Mouse (Mus musculus) ovary, adult 18-20 months (tissue): ENCODE data around the gene Ube3a.
A peak's percentile ranks its signal among the peaks of the same experiment; 100 is the strongest.

Experiments used
- DNase-seq: peaks from one replicate; pipeline ENCODE4 v3.0.0; 2022; ENCODE audit warnings: low spot score, mixed read lengths

The Ube3a gene

DNA sequence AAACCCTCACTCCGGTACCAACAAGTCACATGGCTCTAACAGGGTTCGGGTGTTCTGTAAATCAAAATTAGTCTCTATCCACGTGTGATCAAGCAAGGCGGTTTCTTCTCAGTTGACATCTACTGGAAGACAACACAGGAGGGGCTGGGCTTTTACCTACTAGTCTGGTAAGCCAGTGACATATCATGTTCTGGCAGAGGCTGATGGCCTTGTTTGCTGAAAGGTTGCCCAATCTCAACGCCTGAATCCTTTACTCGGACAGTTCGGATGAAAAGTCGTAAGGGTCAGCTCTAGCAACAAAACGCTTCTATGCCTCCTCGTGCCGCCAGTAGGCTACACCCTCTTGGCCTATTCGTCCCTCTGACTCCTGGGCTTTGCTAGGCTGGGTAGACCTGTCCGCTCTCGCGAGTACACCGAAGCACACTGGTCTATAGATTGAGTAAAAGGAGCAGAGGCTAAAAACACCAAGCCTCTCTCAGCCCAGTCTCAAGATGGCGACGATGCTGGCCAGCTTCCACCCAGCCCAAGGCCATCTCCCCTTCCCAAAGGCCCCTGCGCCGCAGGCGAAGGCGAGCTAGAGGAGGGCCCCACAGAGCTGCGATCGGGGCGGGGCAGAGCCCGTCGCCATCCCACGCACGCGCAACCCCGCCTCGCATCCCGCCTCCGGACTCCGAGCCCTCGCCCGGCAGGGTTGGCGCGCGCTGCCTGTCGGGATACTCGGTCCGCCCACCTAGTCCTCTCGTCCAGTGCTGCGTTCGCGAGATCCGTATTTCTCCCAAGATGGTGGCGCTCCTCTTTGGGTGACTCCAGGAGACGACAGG is at the start of gene Ube3a:
Gene Ube3a (plus strand): TSS at position 706 of the 821 bp plus-strand sequence.
- DNase-seq: peak; percentile 98

DNA sequence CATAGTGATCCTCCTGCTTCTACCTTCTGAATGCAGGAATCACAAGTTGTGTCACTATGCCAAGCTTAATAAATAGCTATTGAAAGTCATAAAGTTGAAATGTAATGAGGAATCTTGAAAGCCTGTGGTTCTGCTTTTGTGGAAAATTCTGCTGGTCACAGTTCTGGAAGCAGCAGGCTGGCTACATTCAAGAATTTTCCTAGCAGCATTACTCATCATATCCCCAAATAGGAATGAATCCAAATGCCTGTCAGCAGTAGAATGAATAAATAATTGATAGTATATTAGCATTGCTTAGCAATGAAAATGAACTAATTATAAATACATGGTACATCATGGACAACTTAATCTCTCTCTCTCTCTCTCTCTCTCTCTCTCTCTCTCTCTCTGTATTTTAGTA is 35.7 kb upstream of the Ube3a start:
- no peak for DNase-seq

DNA sequence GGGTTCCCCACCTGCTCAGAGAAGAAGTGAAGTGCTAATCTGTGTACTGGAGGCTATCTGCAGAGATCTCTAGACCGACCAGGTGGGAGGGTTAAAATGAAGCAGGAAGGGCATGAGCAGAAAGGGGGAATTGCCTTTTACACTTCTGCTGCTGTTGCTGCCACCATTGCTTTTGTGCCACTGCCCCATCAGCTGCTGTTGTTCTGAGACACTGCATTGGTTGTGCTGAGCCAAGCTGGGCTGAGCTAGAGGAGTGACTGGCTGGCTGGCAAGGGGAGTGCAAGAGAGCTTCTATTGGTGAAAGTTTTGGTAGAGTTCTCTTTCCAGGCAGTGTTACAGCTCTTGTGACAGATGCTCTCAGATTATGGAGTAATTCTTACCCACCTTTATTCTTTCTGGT is 13.6 kb upstream of the Ube3a start:
- DNase-seq: no peak

DNA sequence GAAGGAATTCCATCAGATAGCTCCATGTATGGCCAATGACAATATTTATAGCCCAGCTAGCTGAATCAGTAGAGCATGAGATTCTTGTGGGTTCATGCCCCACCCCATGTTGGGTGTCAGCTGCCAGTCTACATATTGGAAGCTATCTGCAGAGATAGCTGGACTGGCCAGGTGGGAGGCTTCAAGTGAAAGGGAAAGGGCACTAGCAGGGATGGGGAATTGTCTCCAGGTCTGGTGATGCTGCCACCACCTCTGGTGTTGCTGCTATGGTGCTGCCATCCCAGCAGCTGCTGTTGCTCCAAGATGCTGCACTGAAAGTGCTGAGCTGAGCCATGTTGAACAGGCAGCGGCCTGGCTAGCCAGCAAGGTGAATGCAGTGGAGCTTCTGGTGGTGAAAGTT is 7.3 kb upstream of the Ube3a start:
- DNase-seq: no peak

DNA sequence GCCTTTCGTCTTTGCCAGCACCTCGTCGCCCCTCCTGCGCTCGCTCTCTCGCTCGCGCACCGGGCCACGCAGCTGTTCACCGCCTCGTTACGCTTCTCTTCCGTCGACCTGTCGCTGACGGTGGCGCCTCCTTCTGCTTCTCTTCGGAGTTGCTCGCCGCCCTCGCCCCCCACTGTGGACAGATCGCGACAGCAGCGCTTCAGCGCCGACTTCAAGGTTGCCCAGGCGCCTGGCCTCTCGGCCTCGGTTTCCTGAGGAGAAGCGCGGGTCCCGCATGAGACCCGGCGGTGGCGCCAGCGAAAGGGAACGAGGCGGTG is 274 bp downstream of the Ube3a start:
- DNase-seq: no peak

DNA sequence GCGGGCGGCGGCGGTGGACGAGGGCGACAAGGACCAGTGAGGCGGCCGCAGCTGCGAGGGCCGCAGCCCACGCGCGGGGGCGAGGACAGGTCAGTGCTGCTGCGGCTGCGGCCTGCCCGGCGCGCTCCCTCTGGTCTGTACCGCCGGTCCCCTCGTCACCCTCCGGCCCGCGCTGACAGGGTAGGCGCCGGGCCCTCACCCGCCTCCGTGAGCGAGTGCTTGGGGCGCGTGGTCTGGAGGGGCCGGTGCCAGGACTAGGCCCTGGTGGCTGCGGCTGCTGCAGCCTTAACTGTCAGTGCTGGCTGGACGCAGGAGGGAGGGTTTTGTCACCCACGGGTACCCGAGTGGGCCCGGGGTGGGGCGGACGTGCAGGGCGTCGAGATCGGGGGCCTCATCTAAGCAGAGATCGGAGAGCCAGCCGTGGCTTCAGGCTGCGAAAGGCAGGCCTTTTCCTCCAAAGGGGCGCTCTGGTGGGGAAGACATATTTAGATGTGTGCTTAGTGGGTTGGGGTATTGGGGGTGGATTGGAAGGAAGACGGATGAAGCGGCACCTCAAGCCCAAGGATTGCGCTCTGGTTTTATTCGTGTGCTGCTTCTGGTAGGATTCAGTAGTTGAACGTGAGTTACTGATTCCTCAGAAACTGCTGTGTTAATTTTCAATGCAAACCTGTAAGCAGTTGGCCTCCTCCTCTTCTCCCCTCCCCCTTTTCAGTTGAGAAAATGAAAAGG is 797 bp downstream of the Ube3a start:
- DNase-seq: peak; percentile 21

DNA sequence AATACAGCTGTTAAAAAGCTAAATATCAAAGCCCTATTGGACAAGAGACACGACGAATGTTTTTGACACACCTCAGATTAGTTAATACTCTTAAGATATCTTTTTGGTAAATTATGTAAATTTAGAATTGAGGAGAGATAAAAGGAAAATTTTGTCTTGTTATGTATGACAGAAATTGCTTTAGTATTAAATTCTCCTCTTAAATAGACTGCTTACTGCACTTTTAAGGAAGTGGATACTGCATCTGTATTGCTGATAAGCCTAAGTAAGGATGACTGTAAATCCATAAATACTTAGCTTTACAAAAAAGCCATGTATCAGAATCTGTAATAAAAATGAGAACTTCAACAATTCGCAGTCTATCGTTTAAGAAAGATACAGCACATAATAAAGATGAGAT is 1.8 kb downstream of the Ube3a start:
- DNase-seq: no peak

DNA sequence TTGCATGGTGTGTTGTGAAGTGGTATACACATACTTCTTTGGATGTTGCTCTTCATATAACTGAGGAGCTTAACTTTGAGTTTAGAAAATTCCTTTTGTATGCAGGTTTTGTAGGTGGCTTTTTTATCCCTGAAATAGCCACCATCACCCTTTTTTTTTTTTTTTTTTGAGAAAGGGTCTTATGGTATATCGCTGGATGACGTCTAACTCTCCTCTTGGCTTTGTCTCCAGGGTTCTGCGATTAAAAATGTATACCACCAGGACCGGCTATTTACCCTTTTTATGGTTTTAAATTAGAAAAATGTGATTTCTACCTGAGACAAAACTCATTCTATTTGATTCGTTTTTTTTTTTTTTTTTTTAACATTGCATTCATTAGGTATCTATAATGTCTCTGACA is 2.2 kb downstream of the Ube3a start:
- no peak for DNase-seq

DNA sequence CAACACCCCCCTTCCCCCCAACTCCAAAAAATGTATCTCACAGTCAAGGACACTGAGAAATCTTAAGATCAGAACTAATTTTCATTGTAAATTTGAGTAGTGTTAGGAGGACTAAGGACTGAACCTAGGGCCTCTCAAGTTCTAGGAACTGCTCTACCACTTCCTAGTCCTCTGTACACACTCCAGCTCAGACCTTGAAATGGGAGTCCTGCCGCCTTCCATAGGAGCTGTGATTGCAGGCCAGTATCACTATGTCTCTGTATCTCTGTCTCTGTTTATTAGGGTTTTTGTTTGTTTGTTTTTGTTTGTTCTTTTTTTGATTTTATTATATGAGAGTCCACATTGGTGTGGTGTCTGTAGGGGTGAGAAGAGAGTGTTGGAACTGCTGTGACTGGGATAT is 3.4 kb downstream of the Ube3a start:
- DNase-seq: no peak

DNA sequence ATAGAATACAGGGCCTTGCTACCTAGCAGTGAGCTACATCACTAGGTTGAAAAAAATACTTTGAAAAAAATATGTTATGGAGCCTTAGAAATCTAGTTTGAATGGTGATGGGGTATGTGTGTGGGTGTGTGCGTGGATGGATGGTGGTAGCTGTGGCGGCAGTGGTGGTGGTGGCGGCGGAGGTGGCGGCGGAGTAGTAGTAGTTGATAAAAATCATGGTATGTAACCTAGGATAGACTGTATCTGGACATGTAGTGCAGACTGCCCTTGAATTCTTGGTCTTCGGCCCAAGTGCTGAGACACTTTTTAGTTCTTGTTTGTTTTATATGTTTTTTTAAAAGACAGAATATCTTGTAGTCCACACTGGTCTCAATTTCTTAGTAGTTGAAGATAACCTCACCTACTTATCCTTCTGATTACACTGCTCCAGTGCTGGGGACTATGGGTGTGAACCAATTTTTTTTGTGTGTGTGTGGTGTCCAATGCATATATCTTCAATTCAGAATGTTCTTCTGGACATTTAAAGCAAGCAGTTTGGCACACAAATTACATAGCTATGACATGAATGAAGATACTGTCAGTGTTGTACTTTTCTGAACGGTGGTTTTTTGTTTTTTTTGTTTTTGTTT is 6.3 kb downstream of the Ube3a start:
- no peak for DNase-seq

DNA sequence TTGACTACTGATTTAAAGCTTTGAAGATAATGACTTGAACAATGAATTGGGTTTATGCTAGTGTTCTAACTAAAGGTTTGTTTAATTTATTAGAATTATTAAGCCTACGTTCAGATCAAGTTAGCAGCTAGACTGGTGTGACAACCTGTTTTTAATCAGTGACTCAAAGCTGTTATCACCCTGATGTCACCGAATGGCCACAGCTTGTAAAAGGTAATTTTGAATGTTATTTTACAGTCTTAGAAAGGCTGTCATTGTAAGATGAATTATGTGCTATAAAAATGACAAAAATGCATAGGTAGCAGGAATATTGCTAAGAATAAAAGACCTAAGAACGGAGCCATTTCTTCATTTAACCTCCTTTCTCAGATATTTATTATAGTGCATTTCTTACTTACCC is 14.7 kb downstream of the Ube3a start:
- DNase-seq: no peak

DNA sequence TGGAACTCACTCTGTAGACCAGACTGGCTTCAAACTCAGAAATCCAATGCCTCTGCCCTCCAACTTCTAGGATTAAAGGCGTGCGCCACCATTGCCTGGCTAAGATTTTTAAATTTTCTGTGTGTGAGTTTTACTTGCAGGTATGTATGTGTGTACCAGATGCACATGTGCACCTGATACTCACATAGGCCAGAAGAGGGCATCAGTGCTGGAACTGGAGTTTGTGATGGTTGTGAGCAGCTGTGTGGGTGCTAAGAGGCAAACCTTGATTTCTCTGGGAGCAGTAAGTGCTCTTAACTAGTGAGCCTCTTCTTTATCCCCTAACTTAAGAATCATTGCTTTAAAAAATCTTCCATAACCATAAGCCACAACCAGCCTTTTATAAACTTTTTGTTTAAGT is 17.0 kb downstream of the Ube3a start:
- DNase-seq: no peak

DNA sequence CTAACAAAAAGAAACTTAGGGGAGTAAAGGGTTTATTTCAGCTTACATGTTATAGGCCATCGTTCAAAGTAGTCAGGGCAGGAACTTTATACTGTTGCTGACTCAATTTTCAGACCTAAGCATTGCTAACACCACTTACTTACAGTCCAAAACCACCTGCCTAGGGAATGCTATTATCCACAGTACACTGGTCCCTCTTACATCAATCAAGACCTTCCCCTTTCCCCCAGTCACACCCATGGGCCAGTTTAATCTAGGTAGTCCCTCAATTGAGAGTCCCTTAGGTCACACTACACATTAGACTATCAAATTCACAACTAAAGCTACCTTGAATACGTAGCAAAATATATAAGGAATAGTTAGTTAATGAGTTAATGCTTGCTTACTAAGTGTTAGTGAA is 24.8 kb downstream of the Ube3a start:
- no peak for DNase-seq

DNA sequence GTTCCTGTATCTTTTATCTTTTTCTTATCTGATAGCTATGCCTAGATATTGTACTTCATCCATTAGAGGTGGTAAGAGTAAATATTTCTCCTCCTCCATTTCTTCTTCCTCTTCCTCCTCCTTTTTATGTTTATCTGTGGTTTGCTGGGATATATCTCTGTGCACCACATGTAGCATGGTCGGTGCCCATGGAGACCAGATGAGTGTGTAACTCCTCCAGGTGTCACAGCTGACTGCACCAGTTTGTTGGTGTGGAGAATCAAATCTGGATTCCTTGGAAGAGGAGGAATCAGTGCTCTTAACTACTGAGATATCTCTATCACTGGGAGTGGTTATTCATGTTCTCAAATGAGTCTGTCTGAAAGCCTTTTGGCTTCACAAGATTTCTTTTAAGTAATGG is 37.0 kb downstream of the Ube3a start:
- DNase-seq: no peak

DNA sequence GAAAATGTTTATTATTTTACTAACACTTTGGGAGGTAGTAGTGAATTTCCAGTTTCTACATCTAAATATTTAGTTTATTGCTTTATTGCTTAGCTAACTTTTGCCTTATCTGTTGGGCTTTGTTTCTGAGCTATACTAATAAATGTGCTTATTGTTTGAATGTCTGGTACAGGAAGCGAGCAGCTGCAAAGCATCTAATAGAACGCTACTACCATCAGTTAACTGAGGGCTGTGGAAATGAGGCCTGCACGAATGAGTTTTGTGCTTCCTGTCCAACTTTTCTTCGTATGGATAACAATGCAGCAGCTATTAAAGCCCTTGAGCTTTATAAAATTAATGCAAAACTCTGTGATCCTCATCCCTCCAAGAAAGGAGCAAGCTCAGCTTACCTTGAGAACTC is 43.2 kb downstream of the Ube3a start:
- no peak for DNase-seq

DNA sequence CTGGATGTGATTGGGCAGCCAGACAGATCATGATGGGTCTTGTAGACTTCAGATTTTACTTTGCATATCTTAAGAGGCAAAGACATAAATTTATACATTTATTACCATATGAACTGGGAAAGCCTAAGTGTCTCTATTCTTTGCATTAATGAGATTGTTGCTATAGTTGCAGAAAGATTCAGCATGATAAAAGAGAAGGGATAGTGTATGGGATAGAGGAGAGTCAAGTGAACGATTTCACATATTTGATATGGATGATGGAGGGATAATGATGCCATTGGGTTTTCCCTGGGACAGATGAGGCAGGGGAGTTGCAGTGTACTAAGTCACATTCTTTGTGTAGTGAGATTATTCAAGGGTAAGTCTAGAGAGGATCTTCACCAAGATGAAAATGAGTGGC is 84.0 kb downstream of the Ube3a start:
- DNase-seq: no peak

DNA sequence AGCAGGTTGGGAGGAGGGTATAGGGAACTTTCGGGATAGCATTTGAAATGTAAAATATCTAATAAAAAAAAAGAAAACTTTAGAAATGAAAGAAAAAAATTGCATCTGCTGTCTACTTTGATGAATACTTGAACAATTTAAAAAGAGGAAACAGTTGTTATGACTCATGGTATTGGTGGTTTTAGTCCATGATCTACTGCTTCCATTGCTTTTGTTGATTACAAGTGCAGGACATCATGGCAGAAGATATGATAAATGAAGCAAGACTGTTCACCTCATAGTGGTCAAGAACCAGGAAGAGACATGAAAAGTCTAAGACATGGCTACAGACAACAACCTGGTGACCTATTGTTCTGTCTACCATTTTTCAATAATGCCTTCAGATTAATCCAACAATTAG is 94.2 kb downstream of the Ube3a start:
- no peak for DNase-seq
